ENCODE assay signal across 10 mouse cellular contexts in genomic region chr16:4289507-4289906, GRCm38 (mm10).
DNase-seq lines count a peak whose midpoint lies in the region; ATAC-seq and TF ChIP-seq lines count a peak whose summit lies in the region.
"Had no signal": no experiment of that assay in that cellular context is flagged by ENCODE, and none has a peak within 500 bp of the region (broad histone marks: within the 10 kb centered on the region; RNA-seq: fewer than 3 reads in every experiment).

No protein-coding gene starts in this region.

- DNase-seq in cerebellum, adult 2 months: peak; percentile 38 to 41
- DNase-seq in cerebellum, postnatal 4 days (ENCODE audit: low spot score in 2 of 2): no peak
- peak; percentile 32 for DNase-seq in kidney, adult 2 months
- peak; percentile 32 for DNase-seq in lung, postnatal 10 days
- DNase-seq in thymus, postnatal 14 days: no peak
- DNase-seq in frontal cortex, postnatal 25 days (ENCODE audit: low spot score in 2 of 2): no peak

- H3K4me1 ChIP-seq in cerebellum, adult 2 months (ENCODE audit: control insufficient read depth, insufficient read depth, low read length): no peaks in the 10 kb centered on the region
- H3K4me1 ChIP-seq in kidney, adult 2 months (ENCODE audit: control insufficient read depth, insufficient read depth, low read length): no peaks in the 10 kb centered on the region
- no peaks in the 10 kb centered on the region for H3K4me1 ChIP-seq in kidney, embryonic 14.5 days (ENCODE audit: control insufficient read depth, insufficient read depth, low read length)
- peaks cover 44% of the 10 kb centered on the region for H3K4me1 ChIP-seq in E14TG2a.4 (replicated peaks; ENCODE audit: low read depth, low read length)
- H3K4me1 ChIP-seq: lung, embryonic 15.5 days; neural tube, embryonic 13.5 days had no signal

- no peak overlapping the region for H3K4me2 ChIP-seq in kidney, embryonic 14.5 days (replicated peaks; ENCODE audit: low read depth, low read length)
- H3K4me2 ChIP-seq: lung, embryonic 15.5 days; neural tube, embryonic 13.5 days had no signal

- no peaks in the 10 kb centered on the region for H3K36me3 ChIP-seq in kidney, adult 2 months (ENCODE audit: control insufficient read depth, insufficient read depth, low read length)
- no peaks in the 10 kb centered on the region for H3K36me3 ChIP-seq in kidney, embryonic 14.5 days (ENCODE audit: control insufficient read depth, insufficient read depth, low read length)
- peaks cover 34% of the 10 kb centered on the region for H3K36me3 ChIP-seq in E14TG2a.4 (ENCODE audit: insufficient read depth, low read length)
- H3K36me3 ChIP-seq: lung, embryonic 15.5 days had no signal

- H3K4me3 ChIP-seq in cerebellum, adult 2 months (replicated peaks; ENCODE audit: insufficient read depth, low read depth, low read length): no peak overlapping the region
- H3K4me3 ChIP-seq in kidney, adult 2 months (ENCODE audit: insufficient read depth, low read depth, low read length): no peak overlapping the region
- H3K4me3 ChIP-seq in kidney, embryonic 14.5 days (ENCODE audit: low read length): no peak overlapping the region
- no peak overlapping the region for H3K4me3 ChIP-seq in E14TG2a.4 (replicated peaks; ENCODE audit: low read length)
- H3K4me3 ChIP-seq: lung, embryonic 15.5 days; neural tube, embryonic 13.5 days had no signal

- no peaks in the 10 kb centered on the region for H3K9me3 ChIP-seq in kidney, embryonic 14.5 days (ENCODE audit: control insufficient read depth, low read length)
- no peaks in the 10 kb centered on the region for H3K9me3 ChIP-seq in E14TG2a.4 (ENCODE audit: low read length)
- H3K9me3 ChIP-seq: lung, embryonic 15.5 days; neural tube, embryonic 13.5 days had no signal

- H3K27me3 ChIP-seq in cerebellum, adult 2 months (ENCODE audit: control insufficient read depth, insufficient read depth, low read length): no peaks in the 10 kb centered on the region
- H3K27me3 ChIP-seq in kidney, adult 2 months (replicated peaks; ENCODE audit: control insufficient read depth, insufficient read depth, low read length): no peaks in the 10 kb centered on the region
- H3K27me3 ChIP-seq in kidney, embryonic 14.5 days (ENCODE audit: control insufficient read depth, insufficient read depth, low read length): no peaks in the 10 kb centered on the region
- no peaks in the 10 kb centered on the region for H3K27me3 ChIP-seq in E14TG2a.4 (ENCODE audit: insufficient read depth, low read length)
- H3K27me3 ChIP-seq: lung, embryonic 15.5 days; neural tube, embryonic 13.5 days had no signal

- H3K9ac ChIP-seq in kidney, embryonic 14.5 days (ENCODE audit: low read depth, low read length): no peak overlapping the region
- H3K9ac ChIP-seq: lung, embryonic 15.5 days; neural tube, embryonic 13.5 days had no signal

- no peak for ATAC-seq in kidney, embryonic 14.5 days (ENCODE audit: low FRiP score, low TSS enrichment)

- 0 out of 2 replicates have a peak, but pooled peaks have one; percentile 15 for TF ChIP-seq CTCF in cerebellum, adult 2 months (IDR thresholded peaks at IDR 0.05; ENCODE audit: borderline replicate concordance, insufficient read depth, low read depth, low read length)
- TF ChIP-seq CTCF in kidney, adult 2 months (conservative IDR thresholded peaks at IDR 0.05; ENCODE audit: insufficient read depth, insufficient read length, low read depth, low read length): no peak
- TF ChIP-seq CTCF in E14TG2a.4 (conservative IDR thresholded peaks at IDR 0.05; ENCODE audit: low read length): peak; percentile 69

- H3K27ac ChIP-seq in cerebellum, adult 2 months (ENCODE audit: insufficient read depth, low read length): no peak overlapping the region
- H3K27ac ChIP-seq in kidney, adult 2 months (ENCODE audit: insufficient read depth, low read depth, low read length): no peak overlapping the region
- no peak overlapping the region for H3K27ac ChIP-seq in kidney, embryonic 14.5 days (ENCODE audit: low read depth, low read length)
- H3K27ac ChIP-seq: lung, embryonic 15.5 days; neural tube, embryonic 13.5 days had no signal

- no peak for TF ChIP-seq POLR2A in cerebellum, adult 2 months (IDR thresholded peaks at IDR 0.05; ENCODE audit: borderline replicate concordance, insufficient read depth, low read length)
- TF ChIP-seq POLR2A in kidney, adult 2 months (IDR thresholded peaks at IDR 0.05; ENCODE audit: low read depth, low read length): no peak

Comparison
In these comparisons a context has a peak if more than half of its experiments do, and no peak if none do; other contexts are left out.
1. DNase-seq: peak in cerebellum, adult 2 months (2 of 2), kidney, adult 2 months (single experiment) and lung, postnatal 10 days (single experiment); none in cerebellum, postnatal 4 days (0 of 2), thymus, postnatal 14 days (single experiment) and frontal cortex, postnatal 25 days (0 of 2).